Mouse (Mus musculus): ENCODE data around the gene Atoh8.

DNA sequence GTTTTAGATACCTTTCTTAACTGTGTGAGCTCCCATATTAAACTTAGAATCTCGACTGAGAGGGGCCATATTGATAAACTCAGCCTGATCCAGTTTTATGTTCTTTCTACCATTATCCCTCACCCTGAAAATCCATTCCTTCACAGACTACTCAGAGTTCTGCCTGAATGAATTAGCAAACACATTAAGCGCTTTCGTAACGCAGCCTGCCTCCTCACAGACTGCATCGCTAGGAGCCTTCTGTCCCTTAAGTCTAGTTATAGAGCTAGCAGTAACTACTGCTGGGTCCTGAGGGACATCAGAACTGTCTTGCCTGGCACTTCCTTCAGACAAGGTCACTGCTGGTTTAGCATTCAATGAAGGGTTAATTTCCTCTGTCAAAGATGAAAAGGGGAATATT, 59.4 kb downstream of the Atoh8 start:
- TF ChIP-seq POLR2A (IDR thresholded peaks at IDR 0.05; ENCODE audit: low read depth, low read length) (no peak), CTCF (IDR thresholded peaks at IDR 0.05; ENCODE audit: borderline replicate concordance, insufficient read depth, low read length) (no peak)

All from embryonic fibroblast, embryonic 13.5 days (primary cell).